Mouse (Mus musculus) cortical plate, adult 2 months (tissue): ENCODE measurements around the gene Capn5.

Source experiments
- CTCF ChIP-seq: fragments of 200-500 bp; IDR thresholded peaks from 2 replicates; pipeline ENCODE4 v1.5.1; 2011; ENCODE audit warnings: mild to moderate bottlenecking, control low read depth, low read length; ENCODE audit not compliant: insufficient read depth; ENCODE audit errors: extremely low read depth
- POLR2A ChIP-seq: fragments of 200-500 bp; IDR thresholded peaks from 2 replicates; pipeline ENCODE4 v1.6.1; 2011; ENCODE audit warnings: mild to moderate bottlenecking, low read length, control low read depth; ENCODE audit not compliant: insufficient read depth; ENCODE audit errors: extremely low read depth

DNA sequence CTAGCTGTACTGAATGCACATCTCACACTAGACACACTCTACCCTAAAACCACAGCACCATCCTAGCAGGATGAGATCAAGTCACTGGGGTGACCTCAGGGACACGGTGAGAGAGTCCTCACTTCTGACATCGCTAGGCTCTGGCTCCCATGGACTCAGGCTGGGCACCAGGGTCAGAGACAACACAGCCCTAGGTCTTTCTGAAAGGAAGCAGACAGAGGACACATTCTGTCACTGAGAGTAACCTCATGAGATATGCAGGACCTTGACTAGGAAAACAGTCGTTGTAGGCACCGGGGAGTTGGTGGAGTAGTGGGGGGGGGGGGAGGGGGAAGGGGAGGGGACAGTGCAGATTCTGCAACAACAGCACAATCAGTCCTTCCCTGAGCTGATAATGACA lies 4.7 kb downstream of the Capn5 start:
- TF ChIP-seq POLR2A (no peak), CTCF (no peak)
